Mouse (Mus musculus) heart, adult 2 months (tissue): ENCODE measurements at regions not wholly inside any gene's neighbourhood (a gene's known extent, or its start where the extent isn't known, plus 50 kb on each side); places are given as distances from the start of the nearest gene placed in this dataset.

Experiments
- EP300 ChIP-seq: fragments of 200-500 bp; IDR thresholded peaks from 2 replicates; pipeline ENCODE4 v1.6.1; 2011; ENCODE audit warnings: low read depth, low read length, control low read depth; ENCODE audit not compliant: insufficient read depth
- POLR2A ChIP-seq: fragments of 200-500 bp; IDR thresholded peaks from 2 replicates; pipeline ENCODE4 v1.6.1; 2011; ENCODE audit warnings: mild to moderate bottlenecking, low read depth, low read length, control low read depth; ENCODE audit not compliant: insufficient read depth

GRCm38 (mm10) chr4:142837636-142838035, 375.2 kb downstream of the Prdm2 start:
- no peak for TF ChIP-seq POLR2A
- TF ChIP-seq EP300 = no peak
